Mouse (Mus musculus): ENCODE results near the gene P2rx4. TPM values are rescaled to one million over a fixed set of nuclear protein-coding genes. Genes with fewer than 3 reads are reported as not detected.

Gene P2rx4
- total RNA-seq, 2 experiments from 2014 or later = 36.2 to 41.3 TPM

GRCm38 (mm10) chr5:122700837-122701212, 6.5 kb upstream of the P2rx4 start:
- no peak for DNase-seq (ENCODE audit: low spot score in 2 of 2)

GRCm38 (mm10) chr5:122702156-122702555, 5.2 kb upstream of the P2rx4 start:
- DNase-seq (ENCODE audit: low spot score in 2 of 2) = no peak

- no peak for DNase-seq (ENCODE audit: low spot score in 2 of 2)
Measured at GRCm38 (mm10) chr5:122703574-122703973, 3.8 kb upstream of the P2rx4 start.

GRCm38 (mm10) chr5:122704571-122704970, 2.8 kb upstream of the P2rx4 start:
- DNase-seq (ENCODE audit: low spot score in 2 of 2) = no peak

- DNase-seq (ENCODE audit: low spot score in 2 of 2) = no peak
Measured at GRCm38 (mm10) chr5:122705174-122705573, 2.2 kb upstream of the P2rx4 start.

- no peak for DNase-seq (ENCODE audit: low spot score in 2 of 2)
Measured at GRCm38 (mm10) chr5:122706917-122707275, 448 bp upstream of the P2rx4 start.

GRCm38 (mm10) chr5:122708819-122709218, 1.5 kb downstream of the P2rx4 start:
- DNase-seq (ENCODE audit: low spot score in 2 of 2) = no peak

- no peak for DNase-seq (ENCODE audit: low spot score in 2 of 2)
Measured at GRCm38 (mm10) chr5:122715723-122716122, 8.4 kb downstream of the P2rx4 start.

GRCm38 (mm10) chr5:122716793-122717192, 9.4 kb downstream of the P2rx4 start:
- DNase-seq (ENCODE audit: low spot score in 2 of 2) = no peak

- DNase-seq (ENCODE audit: low spot score in 2 of 2) = no peak
Measured at GRCm38 (mm10) chr5:122718400-122718799, 11.1 kb downstream of the P2rx4 start.

GRCm38 (mm10) chr5:122719168-122719567, 11.8 kb downstream of the P2rx4 start:
- no peak for DNase-seq (ENCODE audit: low spot score in 2 of 2)

- DNase-seq (ENCODE audit: low spot score in 2 of 2) = no peak
Measured at GRCm38 (mm10) chr5:122725453-122725852, 18.1 kb downstream of the P2rx4 start.

GRCm38 (mm10) chr5:122726068-122726467, 18.7 kb downstream of the P2rx4 start:
- peak; percentile 48 to 62 for DNase-seq (ENCODE audit: low spot score in 2 of 2)

GRCm38 (mm10) chr5:122726595-122726994, 19.3 kb downstream of the P2rx4 start:
- no peak for DNase-seq (ENCODE audit: low spot score in 2 of 2)

- DNase-seq (ENCODE audit: low spot score in 2 of 2) = no peak
Measured at GRCm38 (mm10) chr5:122727096-122727495, 19.8 kb downstream of the P2rx4 start.

GRCm38 (mm10) chr5:122730776-122731175, 23.4 kb downstream of the P2rx4 start:
- no peak for DNase-seq (ENCODE audit: low spot score in 2 of 2)

GRCm38 (mm10) chr5:122731321-122731720, 24.0 kb downstream of the P2rx4 start:
- DNase-seq (ENCODE audit: low spot score in 2 of 2) = peak; percentile 64 to 79

GRCm38 (mm10) chr5:122731991-122732673, 24.8 kb downstream of the P2rx4 start:
- DNase-seq (ENCODE audit: low spot score in 2 of 2) = no peak

GRCm38 (mm10) chr5:122733881-122734280, 26.5 kb downstream of the P2rx4 start:
- no peak for DNase-seq (ENCODE audit: low spot score in 2 of 2)

GRCm38 (mm10) chr5:122735853-122736252, 28.5 kb downstream of the P2rx4 start:
- no peak for DNase-seq (ENCODE audit: low spot score in 2 of 2)

- no peak for DNase-seq (ENCODE audit: low spot score in 2 of 2)
Measured at GRCm38 (mm10) chr5:122736761-122737160, 29.4 kb downstream of the P2rx4 start.

GRCm38 (mm10) chr5:122743880-122744422, 36.6 kb downstream of the P2rx4 start:
- DNase-seq (ENCODE audit: low spot score in 2 of 2) = no peak

- no peak for DNase-seq (ENCODE audit: low spot score in 2 of 2)
Measured at GRCm38 (mm10) chr5:122747950-122748349, 40.6 kb downstream of the P2rx4 start.
